Mouse (Mus musculus): ENCODE data around the gene Tenm2. TPM values are rescaled to one million over a fixed set of nuclear protein-coding genes. Genes with fewer than 3 reads are reported as not detected.

Tenm2 gene
- total RNA-seq, 4 experiments from 2014 or later = 0.19 to 0.62 (median 0.31) TPM

GRCm38 (mm10) chr11:36604815-36605382 lies 630.9 kb downstream of the Tenm2 start:
- no peak for DNase-seq (ENCODE audit: low spot score in 2 of 2)

- no peak for DNase-seq (ENCODE audit: low spot score in 2 of 2)
Measured at GRCm38 (mm10) chr11:36604272-36604671, 631.5 kb downstream of the Tenm2 start.

- DNase-seq (ENCODE audit: low spot score in 2 of 2) = no peak
Measured at GRCm38 (mm10) chr11:36592471-36592870, 643.3 kb downstream of the Tenm2 start.

GRCm38 (mm10) chr11:36566146-36566545 lies 669.6 kb downstream of the Tenm2 start:
- no peak for DNase-seq (ENCODE audit: low spot score in 2 of 2)

- no peak for DNase-seq (ENCODE audit: low spot score in 2 of 2)
Measured at GRCm38 (mm10) chr11:36562851-36563250, 672.9 kb downstream of the Tenm2 start.

GRCm38 (mm10) chr11:36560785-36561548 lies 674.8 kb downstream of the Tenm2 start:
- no peak for DNase-seq (ENCODE audit: low spot score in 2 of 2)

- DNase-seq (ENCODE audit: low spot score in 2 of 2) = no peak
Measured at GRCm38 (mm10) chr11:36557316-36557715, 678.4 kb downstream of the Tenm2 start.

- DNase-seq (ENCODE audit: low spot score in 2 of 2) = no peak
Measured at GRCm38 (mm10) chr11:36553286-36553685, 682.5 kb downstream of the Tenm2 start.

- DNase-seq (ENCODE audit: low spot score in 2 of 2) = no peak
Measured at GRCm38 (mm10) chr11:36550649-36551048, 685.1 kb downstream of the Tenm2 start.

- DNase-seq (ENCODE audit: low spot score in 2 of 2) = no peak
Measured at GRCm38 (mm10) chr11:36549398-36550139, 686.2 kb downstream of the Tenm2 start.

GRCm38 (mm10) chr11:36548139-36548538 lies 687.6 kb downstream of the Tenm2 start:
- DNase-seq (ENCODE audit: low spot score in 2 of 2) = no peak

- no peak for DNase-seq (ENCODE audit: low spot score in 2 of 2)
Measured at GRCm38 (mm10) chr11:36538144-36538543, 697.6 kb downstream of the Tenm2 start.

GRCm38 (mm10) chr11:36537573-36538133 lies 698.1 kb downstream of the Tenm2 start:
- no peak for DNase-seq (ENCODE audit: low spot score in 2 of 2)

GRCm38 (mm10) chr11:36535591-36535990 lies 700.2 kb downstream of the Tenm2 start:
- DNase-seq (ENCODE audit: low spot score in 2 of 2) = no peak

- no peak for DNase-seq (ENCODE audit: low spot score in 2 of 2)
Measured at GRCm38 (mm10) chr11:36531614-36532013, 704.1 kb downstream of the Tenm2 start.

- DNase-seq (ENCODE audit: low spot score in 2 of 2) = no peak
Measured at GRCm38 (mm10) chr11:36527509-36527908, 708.3 kb downstream of the Tenm2 start.

- DNase-seq (ENCODE audit: low spot score in 2 of 2) = peak; percentile 40 to 42
Measured at GRCm38 (mm10) chr11:36526381-36526780, 709.4 kb downstream of the Tenm2 start.

GRCm38 (mm10) chr11:36512468-36512867 lies 723.3 kb downstream of the Tenm2 start:
- DNase-seq (ENCODE audit: low spot score in 2 of 2) = no peak

GRCm38 (mm10) chr11:36508312-36508711 lies 727.5 kb downstream of the Tenm2 start:
- no peak for DNase-seq (ENCODE audit: low spot score in 2 of 2)

GRCm38 (mm10) chr11:36494898-36495548 lies 740.7 kb downstream of the Tenm2 start:
- DNase-seq (ENCODE audit: low spot score in 2 of 2) = no peak

GRCm38 (mm10) chr11:36492274-36492673 lies 743.5 kb downstream of the Tenm2 start:
- DNase-seq (ENCODE audit: low spot score in 2 of 2) = no peak

Measured in gastrocnemius, adult 8-10 months (tissue).